In genomic region chr8:106561097-106561865, GRCm38 (mm10) we compare ENCODE assay signal across 8 mouse cellular contexts. TPM values are rescaled to one million over a fixed set of nuclear protein-coding genes. Genes with fewer than 3 reads are reported as not detected.
DNase-seq lines count a peak whose midpoint lies in the region; ATAC-seq and TF ChIP-seq lines count a peak whose summit lies in the region.

No protein-coding gene starts in this region.

- DNase-seq in B cell, adult 2 months = peak; percentile 53 to 55
- DNase-seq in Patski (ENCODE audit: low read depth, low spot score) = peak; percentile 74
- DNase-seq in heart, embryonic 10.5 days (ENCODE audit: low spot score) = peak; percentile 89
- DNase-seq in kidney, postnatal 14 days = peak; percentile 83
- DNase-seq in lung, adult 18-20 months = peak; percentile 89 to 93
- DNase-seq in ovary, postnatal 36 days (ENCODE audit: low spot score) = peak; percentile 70
- peak; percentile 75 for DNase-seq in thymus, postnatal 4 days

- ATAC-seq in Patski = peak; percentile 96
- peak; percentile 91 for ATAC-seq in common myeloid progenitor, adult 5-6 weeks (replicated peaks; ENCODE audit: low read depth, poor library complexity, severe bottlenecking)

- H3K4me3 ChIP-seq in heart, embryonic 10.5 days = 0 out of 2 replicates have a peak overlapping the region, but pooled peaks have one; percentile 0

- CTCF ChIA-PET in Patski (lab: Charles Lee) = interaction anchor here (0.7 to 2.9 kb wide), 19 partner anchors 11 to 140 kb away, joined by 3 to 81 read pairs (median 5); no protein-coding TSS in a partner anchor

- TF ChIP-seq CTCF in Patski (IDR thresholded peaks at IDR 0.05) = peak; percentile 97

- H3K36me3 ChIP-seq in heart, embryonic 10.5 days = peaks cover 22% of the 10 kb centered on the region

- WGBS in heart, embryonic 10.5 days = 28% methylated on average over 21 of the region's 21 CpGs

- H3K9me3 ChIP-seq in heart, embryonic 10.5 days = no peaks in the 10 kb centered on the region

- in situ Hi-C loops in Patski (cut with MboI; ENCODE audit: low pct_unique_long_range_greater_than_20kb) = loop anchor here (5.0 kb wide), 1 partner anchor 81 kb away; no protein-coding TSS in a partner anchor

- no peaks in the 10 kb centered on the region for H3K27me3 ChIP-seq in Patski
- no peaks in the 10 kb centered on the region for H3K27me3 ChIP-seq in heart, embryonic 10.5 days (ENCODE audit: insufficient read depth, poor library complexity, severe bottlenecking)

- H3K4me1 ChIP-seq in heart, embryonic 10.5 days = peaks cover 8% of the 10 kb centered on the region

- no peak overlapping the region for H3K27ac ChIP-seq in heart, embryonic 10.5 days

- POLR2A ChIA-PET in Patski (lab: Charles Lee) = interaction anchor here (0.6 to 1.8 kb wide), 7 partner anchors 25 to 128 kb away, joined by 3 to 7 read pairs (median 5); no protein-coding TSS in a partner anchor

RNA-seq across cellular contexts. Expression of gene Gm10073, which starts 12.0 kb away (rescaled TPM):
- polyA plus RNA-seq in Patski (2021) = 34.6 TPM
- total RNA-seq in common myeloid progenitor, adult 5-6 weeks (2017) = 13.6 and 25.0 TPM in 2 replicates
- 4.9 and 6.8 TPM in 2 replicates for polyA plus RNA-seq in heart, embryonic 10.5 days (2016; fragmentation: Nextera tagmentation; extraction: Ambion mirVana)

RNA-seq across cellular contexts. Expression of gene Cdh1, which starts 41.9 kb away (rescaled TPM):
- polyA plus RNA-seq in Patski (2021) = 8.0 TPM
- total RNA-seq in common myeloid progenitor, adult 5-6 weeks (2017) = 0.23 and 0.63 TPM in 2 replicates
- 3.3 and 11.4 TPM in 2 replicates for polyA plus RNA-seq in heart, embryonic 10.5 days (2016; fragmentation: Nextera tagmentation; extraction: Ambion mirVana)

RNA-seq across cellular contexts. Expression of gene Cdh3, which starts 50.6 kb away (rescaled TPM):
- polyA plus RNA-seq in Patski (2021) = 81.9 TPM
- not detected in 2 replicates for total RNA-seq in common myeloid progenitor, adult 5-6 weeks (2017)
- 31.2 and 37.7 TPM in 2 replicates for polyA plus RNA-seq in heart, embryonic 10.5 days (2016; fragmentation: Nextera tagmentation; extraction: Ambion mirVana)
